Mouse (Mus musculus) layer of hippocampus, adult 18-20 months (tissue): ENCODE measurements around the gene Tma16. TPM values are rescaled to one million over a fixed set of nuclear protein-coding genes. Genes with fewer than 3 reads are reported as not detected.

ENCODE experiments used
- DNase-seq, 2 experiments: peaks; one replicate each; pipeline ENCODE4 v3.0.0; 2022; ENCODE audit warnings: low spot score in 2 of 2
- long read RNA-seq: library from polyadenylated mRNA; stranded (forward); transcript quantifications from one replicate; pipeline ENCODE4 v2.0.0, GENCODE M21; 2021
- total RNA-seq, 2 experiments: library from RNA; stranded (reverse); gene quantifications; 2 replicates each; pipeline ENCODE4 v1.2.3; 2021

Gene Tma16
- total RNA-seq: 1 to 10 TPM; 9.2 to 9.7 TPM
- long read RNA-seq, full-length matches to known transcripts: 2 of 7 reads
- long read RNA-seq, partial matches to known transcripts: 1 of 7 reads
- long read RNA-seq, other reads (novel, unspliced or antisense): 4 of 7 reads

DNA sequence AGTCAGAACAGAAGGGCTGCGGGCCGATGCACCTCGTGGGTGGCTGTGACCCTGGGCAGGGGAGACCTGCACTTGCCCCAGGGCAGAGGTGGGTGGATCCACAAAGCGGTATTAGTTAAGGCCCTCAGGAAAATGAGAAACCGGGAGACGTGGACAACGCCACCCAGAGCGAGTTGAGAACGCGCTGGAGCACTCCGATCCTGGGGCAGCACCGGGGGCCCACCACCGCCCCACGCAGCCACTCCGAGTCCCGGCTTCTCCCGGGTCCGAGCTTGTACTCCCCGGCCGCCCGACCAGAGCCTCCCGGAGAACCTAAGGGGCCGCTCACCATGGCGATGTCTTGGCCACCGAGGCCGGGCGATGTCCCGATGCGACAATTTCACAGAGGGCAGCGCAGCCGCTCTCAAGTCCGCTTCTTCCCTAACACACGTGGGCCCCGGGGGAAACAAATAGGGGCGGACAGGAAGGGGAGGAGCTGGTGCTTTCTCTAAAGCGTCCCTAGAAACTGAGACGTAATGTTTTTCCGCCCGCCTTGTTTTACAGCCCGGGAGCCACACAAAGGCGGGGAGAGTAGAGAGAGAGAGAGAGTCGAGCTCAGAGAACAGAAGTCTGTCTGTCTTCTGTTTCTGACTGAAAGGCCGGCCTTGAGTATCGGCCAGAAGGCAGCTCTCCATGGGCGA, at the start of gene Tma16:
Tma16 (minus strand) TSS at position 447 of the 680 bp plus-strand sequence.
- DNase-seq: peak; percentile 78 to 89

GRCm38 (mm10) chr8:66520576-66520975, 34.2 kb upstream of the Tma16 start:
- DNase-seq: no peak

DNA sequence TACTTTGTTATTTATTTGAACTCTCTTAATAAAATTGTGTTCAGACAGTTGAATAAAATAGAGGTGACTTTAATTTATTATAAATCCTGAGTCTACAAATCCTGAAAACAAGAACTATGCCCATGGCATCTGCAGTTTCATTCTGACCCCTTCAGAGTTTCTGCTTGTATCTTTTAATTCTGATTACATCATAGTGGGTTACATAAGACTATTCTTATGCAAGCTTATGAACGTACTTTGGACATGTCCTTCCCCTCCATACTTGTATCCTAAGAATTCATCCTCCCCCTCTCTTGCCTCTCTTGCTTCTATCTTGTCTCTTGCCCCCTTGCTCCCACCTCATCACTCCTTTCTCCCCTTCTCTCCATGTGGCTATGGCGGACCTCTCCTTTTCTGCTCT, 32.8 kb upstream of the Tma16 start:
- no peak for DNase-seq

- DNase-seq: no peak
These were observed 25.2 kb upstream of the Tma16 start, which contains the start of gene Tktl2 for GRCm38 (mm10) chr8:66511537-66511936. Tktl2 (plus strand) TSS chr8:66511756.

DNA sequence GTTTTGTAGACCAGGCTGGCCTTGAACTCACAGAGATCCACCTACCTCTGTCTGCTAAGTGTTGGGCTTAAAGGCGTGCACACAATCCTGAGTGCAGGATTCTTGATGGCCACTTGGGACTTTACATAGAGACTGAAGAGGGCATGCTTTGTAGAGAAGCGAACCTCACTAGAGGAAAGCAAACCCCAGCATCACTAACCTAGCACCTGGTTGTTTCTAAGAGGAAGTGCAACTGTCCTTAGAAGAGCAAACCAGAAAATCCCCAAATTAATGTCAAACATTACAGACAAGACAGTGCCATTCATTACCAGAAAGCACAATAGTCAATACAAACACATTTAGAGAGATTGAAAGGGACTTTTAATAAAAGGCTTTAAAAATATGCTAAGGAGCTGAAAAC, 17.1 kb upstream of the Tma16 start:
- DNase-seq: no peak

GRCm38 (mm10) chr8:66496998-66497577, 10.8 kb upstream of the Tma16 start:
- peak; percentile 11 to 72 for DNase-seq

DNA sequence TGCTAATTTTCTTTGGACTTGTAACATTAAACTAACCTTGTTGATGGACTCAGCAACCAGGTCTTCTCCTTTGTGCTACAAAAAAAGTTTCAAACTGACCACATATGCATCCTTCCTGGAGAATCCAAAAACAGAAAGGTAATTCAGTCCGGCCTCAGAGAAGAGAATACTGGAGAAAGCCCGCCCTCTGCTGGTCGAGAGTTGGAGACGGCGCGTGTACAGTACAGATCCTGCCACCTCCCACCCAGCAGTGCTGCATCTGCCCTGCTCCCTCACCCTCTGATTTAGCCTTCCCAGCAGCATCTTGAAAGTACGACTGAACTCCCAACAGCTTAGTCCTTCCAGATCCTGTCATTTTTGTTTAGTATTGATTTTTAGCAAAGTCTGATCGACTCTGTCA, 9.4 kb upstream of the Tma16 start:
- DNase-seq: peak; percentile 64 to 90

DNA sequence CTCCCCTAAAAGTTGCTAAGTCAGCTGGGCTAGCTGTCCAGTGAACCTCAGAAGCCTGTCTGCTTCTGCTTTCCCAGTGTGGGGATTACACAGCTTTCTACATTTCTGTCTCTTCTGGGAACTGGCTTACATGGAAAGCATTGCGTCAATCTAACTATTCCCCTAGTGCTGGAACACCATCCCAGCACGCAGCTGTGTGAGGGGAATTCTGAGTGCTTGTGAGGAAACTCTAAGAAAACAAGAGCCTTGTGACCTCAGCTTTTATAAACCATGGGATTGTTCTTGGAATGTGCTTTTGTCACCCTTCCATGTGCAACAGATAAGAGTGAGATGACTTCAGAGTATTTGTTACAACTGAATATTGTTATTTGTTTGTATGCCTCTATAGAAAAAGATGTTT, 8.2 kb upstream of the Tma16 start:
- DNase-seq: no peak

GRCm38 (mm10) chr8:66490624-66491023, 4.3 kb upstream of the Tma16 start:
- DNase-seq: no peak

DNA sequence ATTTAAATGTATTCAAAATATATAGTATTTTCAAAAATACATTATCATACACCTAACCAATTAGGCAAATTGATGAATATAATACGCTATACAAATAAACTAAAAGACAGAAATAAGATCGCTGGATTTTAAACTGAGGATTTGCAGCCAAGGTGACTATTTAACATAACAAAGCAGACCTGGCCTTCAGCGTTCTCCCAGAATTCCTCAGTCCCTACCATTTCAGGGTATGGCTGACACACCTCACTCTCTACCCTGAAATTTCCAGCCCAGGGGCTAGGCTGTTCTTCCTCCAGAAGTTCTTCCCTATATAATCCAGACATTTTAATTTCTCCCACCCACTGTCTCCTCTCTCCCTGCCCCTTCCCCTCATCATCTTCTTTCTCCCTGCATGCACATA, 2.2 kb upstream of the Tma16 start:
- DNase-seq: no peak

- no peak for DNase-seq
These were observed 9.4 kb downstream of the Tma16 start for GRCm38 (mm10) chr8:66476880-66477279.

DNA sequence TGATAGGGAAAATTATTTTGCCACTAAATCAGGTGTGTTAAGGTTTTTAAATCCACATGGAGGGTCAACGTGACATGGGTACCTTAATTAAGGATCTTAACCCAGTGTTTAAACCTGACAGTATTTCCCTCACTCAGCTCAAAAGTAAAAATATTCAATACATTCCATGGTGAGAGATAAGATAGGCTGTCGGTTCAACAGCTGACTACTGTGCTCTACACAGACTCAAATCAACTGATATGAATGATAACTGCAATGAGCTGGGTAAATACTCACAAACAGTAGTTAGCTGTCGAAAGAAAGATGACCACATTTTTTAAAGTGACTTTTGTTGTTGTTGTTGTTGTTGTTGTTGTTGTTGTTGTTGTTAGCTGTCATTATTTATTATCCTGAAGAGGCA, 16.5 kb downstream of the Tma16 start:
- no peak for DNase-seq

- DNase-seq: no peak
These were observed 29.3 kb downstream of the Tma16 start for GRCm38 (mm10) chr8:66457057-66457456.

- DNase-seq: peak; percentile 17 to 78
These were observed 35.6 kb downstream of the Tma16 start for GRCm38 (mm10) chr8:66450691-66451090.

DNA sequence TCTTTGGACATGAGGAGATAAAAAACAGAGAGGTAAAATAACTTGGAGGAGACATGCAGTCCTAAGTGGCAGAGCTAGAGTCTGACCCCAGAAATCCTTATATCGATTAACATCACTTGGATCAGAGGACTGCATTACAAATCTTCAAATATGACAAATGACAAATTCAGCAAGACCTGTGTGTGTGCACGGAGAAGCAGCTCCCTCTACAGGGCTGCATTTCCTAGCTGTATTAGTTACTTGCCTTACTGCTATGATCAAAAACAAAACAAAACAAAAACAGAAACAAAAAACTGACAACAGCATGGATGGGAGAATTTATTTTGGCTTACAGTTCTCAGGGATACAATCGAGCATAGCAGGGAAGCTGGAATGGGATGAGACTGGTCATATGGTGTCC, 41.0 kb downstream of the Tma16 start:
- no peak for DNase-seq

DNA sequence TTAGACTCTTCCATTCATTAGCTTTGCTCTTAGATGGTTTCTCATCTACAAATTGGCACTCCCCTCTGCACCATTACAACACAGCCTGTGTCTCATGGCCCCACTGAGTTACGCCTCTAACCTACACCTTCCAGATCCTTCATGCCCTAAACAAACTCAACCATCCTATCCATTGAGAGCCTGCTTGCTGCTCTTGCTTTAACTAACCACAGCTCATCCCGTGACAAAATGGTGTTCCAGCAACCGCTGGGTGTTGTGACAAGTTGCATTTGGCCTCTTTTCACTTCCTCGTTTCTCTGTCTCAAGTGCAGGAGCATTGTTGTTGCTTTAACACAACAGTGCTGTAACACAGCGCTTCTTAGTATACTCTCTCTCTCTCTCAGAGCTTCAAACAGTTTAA, 42.2 kb downstream of the Tma16 start:
- DNase-seq: no peak

GRCm38 (mm10) chr8:66442778-66443177, 43.6 kb downstream of the Tma16 start:
- peak in 1 of 2 experiments; percentile 69 for DNase-seq

DNA sequence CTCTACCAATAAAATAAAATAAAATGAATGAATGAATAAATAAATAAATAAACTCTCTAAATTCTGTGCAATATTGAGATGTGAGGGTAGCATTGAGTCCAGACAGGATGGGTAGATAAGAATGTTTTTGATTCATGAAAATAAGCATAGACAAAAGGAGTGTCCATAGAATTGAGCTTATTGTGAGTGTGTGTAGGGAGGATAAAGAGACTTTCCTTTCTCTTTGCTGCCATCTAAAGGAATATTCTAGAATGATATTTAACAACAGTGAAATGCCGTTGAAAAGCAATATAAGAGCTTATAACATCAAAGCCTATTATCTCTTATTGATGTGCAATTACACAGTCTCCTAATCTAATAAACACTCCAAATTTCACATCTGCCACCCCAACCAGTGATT, 45.2 kb downstream of the Tma16 start:
- DNase-seq: peak in 1 of 2 experiments; percentile 16

GRCm38 (mm10) chr8:66438468-66438867, 47.9 kb downstream of the Tma16 start:
- no peak for DNase-seq

DNA sequence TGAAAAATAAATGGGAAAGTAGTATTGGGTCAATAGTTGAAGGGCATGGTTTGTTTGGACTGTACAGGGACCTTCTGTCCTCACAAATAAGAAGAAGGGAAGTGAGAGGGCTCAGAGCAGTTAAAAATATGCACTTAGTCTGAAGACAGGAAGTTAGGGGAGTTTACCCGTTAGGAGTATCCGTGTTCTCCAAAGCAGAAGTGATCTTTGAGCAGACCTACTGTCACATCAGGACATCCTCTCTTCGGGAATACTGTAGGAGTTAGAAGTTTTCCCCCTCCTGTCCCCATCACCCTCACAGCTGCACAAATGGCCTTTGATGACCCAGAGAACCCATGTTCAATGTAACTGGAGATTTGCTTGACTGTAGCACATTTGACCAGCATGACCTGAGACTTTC, 48.4 kb downstream of the Tma16 start:
- no peak for DNase-seq

DNA sequence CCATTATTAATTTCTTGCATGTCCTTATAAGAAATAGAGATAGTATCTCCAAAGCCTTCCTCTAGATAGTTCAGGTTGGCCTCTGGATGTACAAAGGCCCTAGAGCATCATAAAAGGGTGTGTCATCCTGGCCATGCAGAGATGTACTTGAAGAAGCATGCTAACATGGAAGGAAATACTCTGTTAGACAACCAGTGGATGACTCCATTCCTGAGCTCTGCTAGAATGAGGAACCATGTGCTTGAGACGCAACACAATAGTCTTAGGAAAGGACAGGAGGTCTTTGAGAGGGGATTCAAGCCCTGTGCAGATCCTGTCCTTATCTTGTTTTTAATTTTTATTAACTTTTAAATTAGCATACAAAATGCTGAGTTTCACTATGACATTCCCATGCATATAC, 49.5 kb downstream of the Tma16 start:
- DNase-seq: no peak

DNA sequence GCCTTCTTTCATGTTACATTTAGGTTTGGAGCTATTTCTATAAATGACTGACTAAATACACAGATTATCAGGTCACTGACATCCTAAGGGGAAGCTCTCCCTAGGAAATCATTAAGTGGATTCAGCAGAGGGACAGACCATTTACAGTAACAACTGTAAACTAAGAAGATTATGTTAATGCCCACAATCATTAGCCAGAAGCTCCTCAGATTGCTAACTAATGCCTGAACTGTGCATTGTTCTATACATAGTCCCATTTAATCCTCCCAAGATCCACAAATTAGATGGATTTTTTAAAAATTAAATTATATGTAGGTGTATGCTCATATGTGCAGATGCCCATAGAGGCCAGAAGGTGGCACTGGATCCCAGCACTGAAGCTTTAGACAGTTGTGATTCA, 52.8 kb downstream of the Tma16 start:
- DNase-seq: no peak

DNA sequence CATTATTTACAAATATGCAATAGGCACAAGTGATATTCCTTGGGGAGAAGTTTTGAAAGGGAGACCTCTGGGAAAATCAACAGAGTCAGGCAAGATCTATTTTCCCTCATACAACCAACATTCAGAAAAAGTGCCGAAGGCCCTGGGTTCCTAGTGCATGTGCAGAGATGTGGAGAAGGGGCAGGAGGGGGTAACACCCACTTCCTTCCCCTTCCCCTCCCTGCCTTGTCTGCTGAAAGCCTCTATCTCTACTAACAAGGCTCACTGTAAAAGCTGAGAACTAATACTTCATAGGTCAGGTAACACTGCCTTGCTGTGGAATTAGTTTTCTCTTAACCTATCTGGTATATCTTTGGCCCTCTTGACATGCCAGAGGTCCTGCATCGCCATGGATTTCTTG, 55.7 kb downstream of the Tma16 start:
- no peak for DNase-seq
